Mouse (Mus musculus): Measurements from ENCODE around the gene Specc1. TPM values are rescaled to one million over a fixed set of nuclear protein-coding genes. Genes with fewer than 3 reads are reported as not detected.

Gene Specc1
- polyA plus RNA-seq, 1 experiment from 2014 or later = 41.3 TPM

GRCm38 (mm10) chr11:61968875-61969274, 12.3 kb downstream of the Specc1 start:
- peak overlapping the region; percentile 16 for H3K4me3 ChIP-seq (replicated peaks)
- peaks cover 14% of the 10 kb centered on the region; the same call in 1 of the 2 replicates for H3K36me3 ChIP-seq
- H3K27ac ChIP-seq = peak overlapping the region; percentile 93
- peaks cover 87% of the 10 kb centered on the region for H3K4me1 ChIP-seq (replicated peaks)
- H3K9me3 ChIP-seq (replicated peaks) = no peaks in the 10 kb centered on the region
- DNase-seq (no peak), ATAC-seq (ENCODE audit: low read depth) (peak; percentile 94)
- peak overlapping the region; percentile 46; the same call in 1 of the 2 replicates for H3K9ac ChIP-seq
- 45% methylated on average over 2 of the region's 2 CpGs for WGBS (ENCODE audit: insufficient replicate concordance)
- H3K27me3 ChIP-seq = no peaks in the 10 kb centered on the region
- peak overlapping the region; percentile 54 for H3K4me2 ChIP-seq

GRCm38 (mm10) chr11:61970901-61971300, 14.3 kb downstream of the Specc1 start:
- no peak for ATAC-seq (ENCODE audit: low read depth)
- H3K27ac ChIP-seq = peak overlapping the region; percentile 30; the same call in 1 of the 2 replicates
- 63% methylated on average over 5 of the region's 5 CpGs for WGBS (ENCODE audit: insufficient replicate concordance)
- no peak overlapping the region for H3K9ac ChIP-seq
- H3K4me2 ChIP-seq = no peak overlapping the region
- H3K4me1 ChIP-seq (replicated peaks) = peaks cover 86% of the 10 kb centered on the region
- H3K9me3 ChIP-seq (replicated peaks) = no peaks in the 10 kb centered on the region
- no peak for DNase-seq
- H3K4me3 ChIP-seq (replicated peaks) = no peak overlapping the region
- H3K36me3 ChIP-seq = peaks cover 6% of the 10 kb centered on the region; the same call in 1 of the 2 replicates
- H3K27me3 ChIP-seq = no peaks in the 10 kb centered on the region

- Histone ChIP-seq H3K36me3 (peaks cover 6% of the 10 kb centered on the region; the same call in 1 of the 2 replicates), H3K27me3 (no peaks in the 10 kb centered on the region), H3K9ac (no peak overlapping the region), H3K4me3 (replicated peaks) (no peak overlapping the region), H3K4me1 (replicated peaks) (peaks cover 86% of the 10 kb centered on the region), H3K4me2 (no peak overlapping the region), H3K27ac (0 out of 2 replicates have a peak overlapping the region, but pooled peaks have one; percentile 26), H3K9me3 (replicated peaks) (no peaks in the 10 kb centered on the region)
- ATAC-seq (ENCODE audit: low read depth) (no peak), DNase-seq (no peak)
- WGBS (ENCODE audit: insufficient replicate concordance) = 68% methylated on average over 7 of the region's 7 CpGs
Observed at GRCm38 (mm10) chr11:61971441-61972221, 15.1 kb downstream of the Specc1 start.

GRCm38 (mm10) chr11:61974106-61974707, 17.6 kb downstream of the Specc1 start:
- Histone ChIP-seq H3K4me1 (replicated peaks) (peaks cover 67% of the 10 kb centered on the region), H3K27ac (peak overlapping the region; percentile 13; the same call in 1 of the 2 replicates), H3K27me3 (no peaks in the 10 kb centered on the region), H3K4me3 (replicated peaks) (no peak overlapping the region), H3K9me3 (replicated peaks) (no peaks in the 10 kb centered on the region), H3K4me2 (no peak overlapping the region), H3K9ac (no peak overlapping the region), H3K36me3 (peaks cover 8% of the 10 kb centered on the region; the same call in 1 of the 2 replicates)
- ATAC-seq (ENCODE audit: low read depth) (no peak), DNase-seq (no peak)
- WGBS (ENCODE audit: insufficient replicate concordance) = 82% methylated on average over 13 of the region's 13 CpGs

GRCm38 (mm10) chr11:61975783-61976182, 19.2 kb downstream of the Specc1 start:
- no peaks in the 10 kb centered on the region for H3K9me3 ChIP-seq (replicated peaks)
- 83% methylated on average over 1 of the region's 1 CpGs for WGBS (ENCODE audit: insufficient replicate concordance)
- H3K27me3 ChIP-seq = no peaks in the 10 kb centered on the region
- peaks cover 58% of the 10 kb centered on the region for H3K4me1 ChIP-seq (replicated peaks)
- DNase-seq = peak; percentile 64
- H3K36me3 ChIP-seq = peaks cover 9% of the 10 kb centered on the region
- ATAC-seq (ENCODE audit: low read depth) = peak; percentile 99
- peak overlapping the region; percentile 41 for H3K9ac ChIP-seq
- H3K27ac ChIP-seq = peak overlapping the region; percentile 86
- peak overlapping the region; percentile 43 for H3K4me2 ChIP-seq
- H3K4me3 ChIP-seq (replicated peaks) = peak overlapping the region; percentile 27; the same call in 1 of the 2 replicates

- 71% methylated on average over 2 of the region's 2 CpGs for WGBS (ENCODE audit: insufficient replicate concordance)
- Histone ChIP-seq H3K27me3 (no peaks in the 10 kb centered on the region), H3K9me3 (replicated peaks) (no peaks in the 10 kb centered on the region), H3K4me2 (no peak overlapping the region), H3K36me3 (peaks cover 15% of the 10 kb centered on the region), H3K4me1 (replicated peaks) (peaks cover 28% of the 10 kb centered on the region), H3K9ac (no peak overlapping the region), H3K27ac (no peak overlapping the region), H3K4me3 (replicated peaks) (no peak overlapping the region)
- no peak for DNase-seq
- peak; percentile 66; the same call in 1 of the 2 replicates for ATAC-seq (ENCODE audit: low read depth)
Observed at GRCm38 (mm10) chr11:61981285-61981684, 24.7 kb downstream of the Specc1 start.

GRCm38 (mm10) chr11:61982828-61983227, 26.3 kb downstream of the Specc1 start:
- H3K27me3 ChIP-seq = no peaks in the 10 kb centered on the region
- WGBS (ENCODE audit: insufficient replicate concordance) = 49% methylated on average over 9 of the region's 9 CpGs
- peaks cover 17% of the 10 kb centered on the region for H3K36me3 ChIP-seq
- no peak overlapping the region for H3K27ac ChIP-seq
- H3K9me3 ChIP-seq (replicated peaks) = no peaks in the 10 kb centered on the region
- H3K4me1 ChIP-seq (replicated peaks) = peaks cover 20% of the 10 kb centered on the region
- H3K9ac ChIP-seq = no peak overlapping the region
- no peak overlapping the region for H3K4me3 ChIP-seq (replicated peaks)
- DNase-seq (no peak), ATAC-seq (ENCODE audit: low read depth) (no peak)
- H3K4me2 ChIP-seq = no peak overlapping the region

GRCm38 (mm10) chr11:61986939-61987338, 30.4 kb downstream of the Specc1 start:
- Histone ChIP-seq H3K27ac (no peak overlapping the region), H3K4me2 (no peak overlapping the region), H3K4me3 (replicated peaks) (no peak overlapping the region), H3K9ac (no peak overlapping the region), H3K27me3 (no peaks in the 10 kb centered on the region), H3K9me3 (replicated peaks) (no peaks in the 10 kb centered on the region), H3K4me1 (replicated peaks) (peaks cover 23% of the 10 kb centered on the region), H3K36me3 (peaks cover 3% of the 10 kb centered on the region; the same call in 1 of the 2 replicates)
- WGBS (ENCODE audit: insufficient replicate concordance) = 77% methylated on average over 4 of the region's 4 CpGs
- no peak for ATAC-seq (ENCODE audit: low read depth)
- no peak for DNase-seq

GRCm38 (mm10) chr11:61989647-61990046, 33.1 kb downstream of the Specc1 start:
- no peak overlapping the region for H3K27ac ChIP-seq
- ATAC-seq (ENCODE audit: low read depth) (no peak), DNase-seq (no peak)
- H3K27me3 ChIP-seq = no peaks in the 10 kb centered on the region
- peaks cover 28% of the 10 kb centered on the region for H3K4me1 ChIP-seq (replicated peaks)
- no peak overlapping the region for H3K4me3 ChIP-seq (replicated peaks)
- H3K9me3 ChIP-seq (replicated peaks) = no peaks in the 10 kb centered on the region
- no peak overlapping the region for H3K4me2 ChIP-seq
- H3K9ac ChIP-seq = no peak overlapping the region
- H3K36me3 ChIP-seq = peaks cover 22% of the 10 kb centered on the region
- 72% methylated on average over 9 of the region's 9 CpGs for WGBS (ENCODE audit: insufficient replicate concordance)

- H3K4me3 ChIP-seq (replicated peaks) = no peak overlapping the region
- WGBS (ENCODE audit: insufficient replicate concordance) = 58% methylated on average over 2 of the region's 2 CpGs
- no peaks in the 10 kb centered on the region for H3K9me3 ChIP-seq (replicated peaks)
- peaks cover 27% of the 10 kb centered on the region for H3K36me3 ChIP-seq
- no peak for DNase-seq
- peaks cover 28% of the 10 kb centered on the region for H3K4me1 ChIP-seq (replicated peaks)
- H3K27ac ChIP-seq = no peak overlapping the region
- H3K27me3 ChIP-seq = no peaks in the 10 kb centered on the region
- H3K9ac ChIP-seq = no peak overlapping the region
- no peak for ATAC-seq (ENCODE audit: low read depth)
- no peak overlapping the region for H3K4me2 ChIP-seq
Observed at GRCm38 (mm10) chr11:61991576-61991975, 35.0 kb downstream of the Specc1 start.

GRCm38 (mm10) chr11:61992671-61993285, 36.2 kb downstream of the Specc1 start:
- no peak overlapping the region for H3K9ac ChIP-seq
- 78% methylated on average over 4 of the region's 4 CpGs for WGBS (ENCODE audit: insufficient replicate concordance)
- ATAC-seq (ENCODE audit: low read depth) = no peak

More at GRCm38 (mm10) chr11:61992671-61993285, 36.2 kb downstream of the Specc1 start:
- no peak overlapping the region for H3K4me2 ChIP-seq
- no peaks in the 10 kb centered on the region for H3K27me3 ChIP-seq
- H3K27ac ChIP-seq = no peak overlapping the region
- no peaks in the 10 kb centered on the region for H3K9me3 ChIP-seq (replicated peaks)
- DNase-seq = no peak
- H3K4me1 ChIP-seq (replicated peaks) = peaks cover 31% of the 10 kb centered on the region
- H3K36me3 ChIP-seq = peaks cover 24% of the 10 kb centered on the region
- no peak overlapping the region for H3K4me3 ChIP-seq (replicated peaks)

Measured in liver, embryonic 13.5 days (tissue).